In the genomic region with DNA sequence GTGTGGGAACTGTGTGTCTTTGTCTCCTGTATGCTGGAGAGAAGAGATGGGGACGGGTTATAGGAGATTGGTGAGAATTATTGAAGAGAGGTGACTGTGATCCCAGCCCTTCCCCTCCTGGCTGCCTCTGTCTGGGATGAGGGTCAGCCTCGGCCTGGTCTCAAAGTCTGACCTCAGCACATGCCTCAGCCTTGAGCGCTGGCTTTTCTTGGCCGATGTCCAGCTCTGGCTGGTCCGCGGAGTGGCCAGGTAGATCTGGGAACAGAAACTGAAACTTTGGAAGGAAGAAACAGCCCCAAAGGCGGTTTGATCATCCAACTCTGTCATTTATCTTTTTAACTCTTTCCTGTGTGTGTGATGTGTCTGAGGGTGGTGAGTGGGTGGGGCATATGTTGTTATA, we compare ENCODE assay signal across 14 mouse cellular contexts. TPM values are rescaled to one million over a fixed set of nuclear protein-coding genes. Genes with fewer than 3 reads are reported as not detected.
DNase-seq lines count a peak whose midpoint lies in the region; ATAC-seq lines count a peak whose summit lies in the region.
"Had no signal": no experiment of that assay in that cellular context is flagged by ENCODE, and none has a peak within 500 bp of the region (broad histone marks: within the 10 kb centered on the region; RNA-seq: fewer than 3 reads in every experiment).

No protein-coding gene starts in this region.

- no peaks in the 10 kb centered on the region for H3K27me3 ChIP-seq in kidney, embryonic 15.5 days
- H3K27me3 ChIP-seq in lung, embryonic 16.5 days (ENCODE audit: control insufficient read depth, insufficient read depth, low read depth, low read length), result no peaks in the 10 kb centered on the region
- no peaks in the 10 kb centered on the region for H3K27me3 ChIP-seq in midbrain, embryonic 14.5 days (ENCODE audit: control insufficient read depth, insufficient read depth, low read length)
- H3K27me3 ChIP-seq: neural tube, embryonic 12.5 days had no signal

- peak overlapping the region; percentile 56; the same call in 1 of the 2 replicates for H3K27ac ChIP-seq in kidney, embryonic 15.5 days
- H3K27ac ChIP-seq in lung, embryonic 16.5 days (ENCODE audit: low read length), result no peak overlapping the region
- H3K27ac ChIP-seq in midbrain, embryonic 14.5 days (replicated peaks; ENCODE audit: low read depth, low read length), result no peak overlapping the region
- H3K27ac ChIP-seq: hindbrain, postnatal 0 days; left cerebral cortex, adult 2 months; neural tube, embryonic 12.5 days had no signal

- H3K36me3 ChIP-seq in kidney, embryonic 15.5 days, result no peaks in the 10 kb centered on the region
- H3K36me3 ChIP-seq in lung, embryonic 16.5 days (ENCODE audit: control insufficient read depth, insufficient read depth, low read length), result no peaks in the 10 kb centered on the region
- no peaks in the 10 kb centered on the region for H3K36me3 ChIP-seq in midbrain, embryonic 14.5 days (ENCODE audit: control insufficient read depth, insufficient read depth, low read length)
- H3K36me3 ChIP-seq: neural tube, embryonic 12.5 days had no signal

- H3K4me2 ChIP-seq in kidney, embryonic 15.5 days, result no peak overlapping the region
- no peak overlapping the region for H3K4me2 ChIP-seq in lung, embryonic 16.5 days (ENCODE audit: low read depth, low read length)
- no peak overlapping the region for H3K4me2 ChIP-seq in midbrain, embryonic 14.5 days (ENCODE audit: low read length)
- H3K4me2 ChIP-seq: neural tube, embryonic 12.5 days had no signal

- ATAC-seq in kidney, embryonic 15.5 days (replicated peaks; ENCODE audit: low FRiP score), result no peak
- ATAC-seq in lung, embryonic 16.5 days (ENCODE audit: low read depth), result 0 out of 2 replicates have a peak, but pooled peaks have one; percentile 29
- no peak for ATAC-seq in erythroblast, adult 5-6 weeks (replicated peaks; ENCODE audit: low FRiP score, poor library complexity, severe bottlenecking)
- no peak for ATAC-seq in midbrain, embryonic 14.5 days (ENCODE audit: low FRiP score, low TSS enrichment)
- ATAC-seq: hindbrain, postnatal 0 days had no signal

- no peak overlapping the region for H3K4me3 ChIP-seq in kidney, embryonic 15.5 days (replicated peaks)
- H3K4me3 ChIP-seq in lung, embryonic 16.5 days (ENCODE audit: low read length), result no peak overlapping the region
- no peak overlapping the region for H3K4me3 ChIP-seq in midbrain, embryonic 14.5 days (replicated peaks; ENCODE audit: low read depth, low read length)
- H3K4me3 ChIP-seq: left cerebral cortex, adult 2 months; neural tube, embryonic 12.5 days had no signal

- DNase-seq in adrenal gland, adult (ENCODE audit: inconsistent age in 2 of 2, low spot score in 1 of 2), result peak; percentile 60 to 77
- DNase-seq in adrenal gland, postnatal 4 days (ENCODE audit: low spot score in 2 of 2), result no peak
- DNase-seq in 416B (ENCODE audit: low read depth), result peak; percentile 18
- DNase-seq in midbrain, embryonic 14.5 days, result no peak
- DNase-seq in frontal cortex, postnatal 25 days (ENCODE audit: low spot score in 2 of 2), result no peak
- DNase-seq: cerebellum, postnatal 36 days; right cerebral cortex, postnatal 4 days; thymus, postnatal 14 days had no signal

- H3K9ac ChIP-seq in kidney, embryonic 15.5 days, result no peak overlapping the region
- H3K9ac ChIP-seq in lung, embryonic 16.5 days (ENCODE audit: low read length), result no peak overlapping the region
- H3K9ac ChIP-seq in midbrain, embryonic 14.5 days (replicated peaks; ENCODE audit: low read length), result no peak overlapping the region
- H3K9ac ChIP-seq: neural tube, embryonic 12.5 days had no signal

- H3K9me3 ChIP-seq in kidney, embryonic 15.5 days (replicated peaks), result no peaks in the 10 kb centered on the region
- no peaks in the 10 kb centered on the region for H3K9me3 ChIP-seq in lung, embryonic 16.5 days (ENCODE audit: control insufficient read depth, low read length)
- H3K9me3 ChIP-seq in midbrain, embryonic 14.5 days (ENCODE audit: control insufficient read depth, low read length), result no peaks in the 10 kb centered on the region
- H3K9me3 ChIP-seq: neural tube, embryonic 12.5 days had no signal

- H3K4me1 ChIP-seq in kidney, embryonic 15.5 days, result peaks cover 14% of the 10 kb centered on the region
- H3K4me1 ChIP-seq in lung, embryonic 16.5 days (replicated peaks; ENCODE audit: control insufficient read depth, insufficient read depth, low read length), result peaks cover 21% of the 10 kb centered on the region
- H3K4me1 ChIP-seq in midbrain, embryonic 14.5 days (ENCODE audit: control insufficient read depth, insufficient read depth, low read length), result peaks cover 5% of the 10 kb centered on the region

- WGBS in kidney, embryonic 15.5 days, result 52% methylated on average over 7 of the region's 7 CpGs
- 47% methylated on average over 7 of the region's 7 CpGs for WGBS in lung, embryonic 16.5 days
- WGBS in midbrain, embryonic 14.5 days, result 84% methylated on average over 7 of the region's 7 CpGs

RNA-seq across cellular contexts. Expression of a gene that starts 7.5 kb away (rescaled TPM):
- 1 to 10 TPM; 6.0 to 6.1 TPM for total RNA-seq in adrenal gland, postnatal 4 days (2021)
- 4.5 and 6.0 TPM in 2 replicates for polyA plus RNA-seq in kidney, embryonic 15.5 days (2015; fragmentation: Nextera tagmentation; extraction: Ambion mirVana)
- 8.2 and 9.1 TPM in 2 replicates for polyA plus RNA-seq in lung, embryonic 16.5 days (2015; fragmentation: Nextera tagmentation; extraction: Ambion mirVana)
- 0.19 TPM in 1 of 2 replicates, not detected in the other for total RNA-seq in erythroblast, adult 5-6 weeks (2015; ENCODE audit: low replicate concordance)
- 0.43 TPM in 1 of 2 replicates, not detected in the other for total RNA-seq in erythroblast, adult 5-6 weeks (2017; ENCODE audit: low replicate concordance)
- 1.8 and 3.4 TPM in 2 replicates for polyA plus RNA-seq in midbrain, embryonic 14.5 days (2014; fragmentation: Nextera tagmentation; extraction: Ambion mirVana)

RNA-seq across cellular contexts. Expression of a gene that starts 33.9 kb away (rescaled TPM):
- total RNA-seq in adrenal gland, postnatal 4 days (2021), result 10 to 100 TPM; 10.6 to 13.1 TPM
- 10.9 and 12.5 TPM in 2 replicates for polyA plus RNA-seq in kidney, embryonic 15.5 days (2015; fragmentation: Nextera tagmentation; extraction: Ambion mirVana)
- 20.3 and 22.9 TPM in 2 replicates for polyA plus RNA-seq in lung, embryonic 16.5 days (2015; fragmentation: Nextera tagmentation; extraction: Ambion mirVana)
- total RNA-seq in erythroblast, adult 5-6 weeks (2015; ENCODE audit: low replicate concordance), result not detected in 2 replicates
- not detected in 2 replicates for total RNA-seq in erythroblast, adult 5-6 weeks (2017; ENCODE audit: low replicate concordance)
- 0.18 and 1.2 TPM in 2 replicates for polyA plus RNA-seq in midbrain, embryonic 14.5 days (2014; fragmentation: Nextera tagmentation; extraction: Ambion mirVana)

RNA-seq across cellular contexts. Expression of a gene that starts 41.4 kb away (rescaled TPM):
- 10 to 100 TPM; 15.0 to 23.0 TPM for total RNA-seq in adrenal gland, postnatal 4 days (2021)
- polyA plus RNA-seq in kidney, embryonic 15.5 days (2015; fragmentation: Nextera tagmentation; extraction: Ambion mirVana), result 9.7 and 10.5 TPM in 2 replicates
- polyA plus RNA-seq in lung, embryonic 16.5 days (2015; fragmentation: Nextera tagmentation; extraction: Ambion mirVana), result 18.4 and 18.8 TPM in 2 replicates
- total RNA-seq in erythroblast, adult 5-6 weeks (2015; ENCODE audit: low replicate concordance), result 226 and 246 TPM in 2 replicates
- total RNA-seq in erythroblast, adult 5-6 weeks (2017; ENCODE audit: low replicate concordance), result 344 and 364 TPM in 2 replicates
- 1.2 and 1.7 TPM in 2 replicates for polyA plus RNA-seq in midbrain, embryonic 14.5 days (2014; fragmentation: Nextera tagmentation; extraction: Ambion mirVana)

Comparison
In these comparisons a context has a peak if more than half of its experiments do, and no peak if none do; other contexts are left out.
1. DNase-seq: peak in adrenal gland, adult (2 of 2) and 416B (single experiment); none in adrenal gland, postnatal 4 days (0 of 2), midbrain, embryonic 14.5 days (single experiment) and frontal cortex, postnatal 25 days (0 of 2).